Mouse (Mus musculus) stomach, postnatal 0 days (tissue): ENCODE measurements around the gene Dvl1. TPM values are rescaled to one million over a fixed set of nuclear protein-coding genes. Genes with fewer than 3 reads are reported as not detected.
A peak's percentile ranks its signal among the peaks of the same experiment; 100 is the strongest.

Experiments used
- ATAC-seq: fragments of 200-750 bp; cut with Nextera tagmentation; 2 replicates; pipeline ENCODE4 v1.8.0; 2017; ENCODE audit not compliant: low FRiP score, low TSS enrichment
- DNase-seq: peaks from one replicate; pipeline ENCODE4 v3.0.0-alpha.2; 2016; ENCODE audit warnings: low spot score
- H3K27ac ChIP-seq: fragments of 300-500 bp; sonication (generic); replicated peaks from 2 replicates; pipeline ENCODE4 v1.5.1; 2014; ENCODE audit warnings: mild to moderate bottlenecking, control low read depth
- H3K27me3 ChIP-seq: fragments of 300-500 bp; sonication (generic); 2 replicates; pipeline ENCODE4 v1.6.1; 2014; ENCODE audit warnings: low read length; ENCODE audit not compliant: control insufficient read depth, insufficient read depth
- H3K36me3 ChIP-seq: fragments of 300-500 bp; sonication (generic); 2 replicates; pipeline ENCODE4 v1.6.1; 2014; ENCODE audit warnings: low read length, mixed read lengths; ENCODE audit not compliant: control insufficient read depth, insufficient read depth
- H3K4me1 ChIP-seq: fragments of 300-500 bp; sonication (generic); replicated peaks from 2 replicates; pipeline ENCODE4 v1.6.1; 2014; ENCODE audit warnings: antibody characterized with exemption; ENCODE audit not compliant: control insufficient read depth, insufficient read depth
- H3K4me2 ChIP-seq: fragments of 300-500 bp; sonication (generic); replicated peaks from 2 replicates; pipeline ENCODE4 v1.6.1; 2014; ENCODE audit warnings: low read depth, mild to moderate bottlenecking, control low read depth, moderate library complexity
- H3K4me3 ChIP-seq: fragments of 300-500 bp; sonication (generic); 2 replicates; pipeline ENCODE4 v1.5.1; 2014; ENCODE audit warnings: low read depth, low read length, control low read depth
- H3K9ac ChIP-seq: fragments of 300-500 bp; sonication (generic); 2 replicates; pipeline ENCODE4 v1.6.1; 2014; ENCODE audit warnings: mild to moderate bottlenecking, low read length, control low read depth, mixed read lengths
- H3K9me3 ChIP-seq: fragments of 300-500 bp; sonication (generic); 2 replicates; pipeline ENCODE4 v1.6.1; 2016; ENCODE audit warnings: low read length; ENCODE audit not compliant: control insufficient read depth
- CTCF ChIP-seq: IDR thresholded peaks from 2 replicates; pipeline ENCODE4 v1.5.1; 2016; ENCODE audit warnings: antibody characterized with exemption, low read depth, mild to moderate bottlenecking, moderate library complexity
- EP300 ChIP-seq: optimal IDR thresholded peaks from 2 replicates; pipeline ENCODE3; 2016; ENCODE audit warnings: antibody characterized with exemption
- WGBS: fragments of 180-500 bp; shearing (Covaris S2); extraction: QIAGEN DNeasy Blood & Tissue Kit; methylation state at CpG from one replicate; pipeline ENCODE4 v1.1.7; 2014; 5-methylcytosine and 5-hydroxymethylcytosine counted together
- polyA plus RNA-seq: library from polyadenylated mRNA; unstranded; fragments of >200 nt; fragmentation: Nextera tagmentation; extraction: Ambion mirVana; gene quantifications from 2 replicates; pipeline ENCODE4 v1.2.1, GENCODE M21; 2015

Dvl1 gene
- polyA plus RNA-seq, 1 experiment from 2014 or later: 8.1 TPM

DNA sequence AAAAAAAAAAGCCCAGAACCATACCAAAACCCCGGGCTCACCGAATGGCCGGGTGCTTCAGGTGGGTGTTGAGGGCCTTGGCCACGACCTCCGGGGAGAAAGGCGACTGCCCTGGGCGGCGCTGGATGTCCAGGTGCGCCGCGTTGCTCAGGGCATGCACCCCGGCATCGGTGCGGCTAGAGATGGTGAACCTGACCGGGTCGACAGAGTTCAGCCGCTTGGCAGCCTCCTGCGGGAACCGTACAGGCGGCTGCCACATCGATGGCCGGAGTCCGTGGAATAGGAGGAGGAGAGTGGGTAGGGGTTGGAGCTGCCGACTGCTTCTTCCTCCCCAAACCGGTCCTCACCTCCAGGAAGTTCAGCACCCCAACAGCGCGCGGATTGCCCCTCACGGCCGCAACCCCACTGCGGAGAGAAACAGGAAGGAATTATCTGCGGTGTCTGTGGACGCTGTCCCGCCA lies 43.8 kb downstream of the Dvl1 start:
- 2% methylated on average over 33 of the region's 34 CpGs for WGBS
- no peak for DNase-seq
- H3K4me2 ChIP-seq: peak overlapping the region; percentile 97

DNA sequence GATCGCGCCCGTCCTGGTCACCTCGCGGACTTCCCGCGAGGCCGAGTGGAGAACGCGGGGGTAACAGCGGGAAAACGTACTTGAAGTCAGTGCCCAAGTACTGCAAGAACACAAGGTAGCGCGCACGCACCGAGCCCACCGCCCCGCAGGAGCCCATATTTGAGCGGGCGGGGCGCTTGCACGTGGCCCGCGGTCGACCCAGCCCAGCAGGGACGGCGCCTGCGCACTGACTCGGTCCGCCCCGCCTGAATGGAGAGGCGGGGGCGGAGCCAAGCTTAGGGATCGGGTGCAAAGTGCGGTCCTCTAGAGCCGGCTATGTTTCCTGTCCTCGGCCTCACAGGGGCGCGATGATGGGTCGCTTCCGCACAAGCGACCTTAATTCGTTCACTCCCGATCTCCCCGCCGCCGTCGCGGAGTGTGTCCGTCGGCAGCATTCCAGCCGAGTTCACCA lies 44.4 kb downstream of the Dvl1 start, which contains the start of the genes Pusl1 and Acap3:
Gene Pusl1 (minus strand): TSS at position 231 of the 451 bp plus-strand sequence.
Gene Acap3 (plus strand): TSS at position 272 of the 451 bp plus-strand sequence.
- DNase-seq (peak; percentile 96), ATAC-seq (peak; percentile 85)
- peak within 1 kb of the TSS; percentile 94 for H3K9ac ChIP-seq
- H3K27me3 ChIP-seq: no peaks in the 10 kb centered on the region
- no peak for TF ChIP-seq CTCF
- no peak for TF ChIP-seq EP300
- H3K36me3 ChIP-seq: peaks cover 7% of the 10 kb centered on the region
- H3K4me3 ChIP-seq: peak within 1 kb of the TSS; percentile 94
- under 1% methylated on average over 52 of the region's 52 CpGs for WGBS
- H3K4me2 ChIP-seq: peak within 1 kb of the TSS; percentile 97
- peaks cover 10% of the 10 kb centered on the region for H3K4me1 ChIP-seq
- H3K9me3 ChIP-seq: no peaks in the 10 kb centered on the region
- H3K27ac ChIP-seq: peak within 1 kb of the TSS; percentile 99

More for the DNA sequence above, 43.8 kb downstream of the Dvl1 start:
- Histone ChIP-seq H3K9ac (peak overlapping the region; percentile 94), H3K36me3 (peaks cover 10% of the 10 kb centered on the region), H3K4me3 (peak overlapping the region; percentile 94), H3K4me1 (peaks cover 10% of the 10 kb centered on the region), H3K27me3 (no peaks in the 10 kb centered on the region), H3K9me3 (no peaks in the 10 kb centered on the region), H3K27ac (0 out of 2 replicates have a peak overlapping the region, but pooled peaks have one; percentile 4)
- TF ChIP-seq EP300 (no peak), CTCF (no peak)
- no peak for ATAC-seq

DNA sequence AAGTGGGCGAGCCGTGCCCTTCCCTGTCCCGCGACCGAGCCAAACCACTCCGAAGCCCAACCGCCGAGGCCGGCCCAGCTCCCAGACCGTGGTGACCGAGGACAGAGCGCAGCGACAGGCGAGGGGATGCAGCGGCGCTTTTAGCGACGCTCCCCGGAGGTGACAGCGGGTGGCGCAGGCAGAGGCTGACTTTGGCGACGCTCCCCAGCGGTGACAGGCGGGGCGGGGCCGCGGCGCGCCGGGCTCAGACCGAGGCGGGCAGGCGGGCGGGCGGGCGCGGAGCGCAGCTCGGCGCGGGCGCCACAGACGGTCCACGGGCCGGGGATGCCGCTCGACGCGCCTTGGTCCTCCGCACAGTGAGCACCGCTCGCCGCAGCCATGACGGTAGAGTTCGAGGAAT lies 44.8 kb downstream of the Dvl1 start:
- Histone ChIP-seq H3K9ac (peak overlapping the region; percentile 94), H3K27ac (peak overlapping the region; percentile 99), H3K9me3 (no peaks in the 10 kb centered on the region), H3K4me3 (peak overlapping the region; percentile 94), H3K36me3 (peaks cover 7% of the 10 kb centered on the region), H3K27me3 (no peaks in the 10 kb centered on the region), H3K4me2 (peak overlapping the region; percentile 97), H3K4me1 (peaks cover 10% of the 10 kb centered on the region)
- peak; percentile 89 for DNase-seq
- no peak for TF ChIP-seq EP300
- TF ChIP-seq CTCF: peak; percentile 45; the same call in 1 of the 2 replicates
- ATAC-seq: peak; percentile 89
- WGBS: 0% methylated on average over 33 of the region's 56 CpGs

DNA sequence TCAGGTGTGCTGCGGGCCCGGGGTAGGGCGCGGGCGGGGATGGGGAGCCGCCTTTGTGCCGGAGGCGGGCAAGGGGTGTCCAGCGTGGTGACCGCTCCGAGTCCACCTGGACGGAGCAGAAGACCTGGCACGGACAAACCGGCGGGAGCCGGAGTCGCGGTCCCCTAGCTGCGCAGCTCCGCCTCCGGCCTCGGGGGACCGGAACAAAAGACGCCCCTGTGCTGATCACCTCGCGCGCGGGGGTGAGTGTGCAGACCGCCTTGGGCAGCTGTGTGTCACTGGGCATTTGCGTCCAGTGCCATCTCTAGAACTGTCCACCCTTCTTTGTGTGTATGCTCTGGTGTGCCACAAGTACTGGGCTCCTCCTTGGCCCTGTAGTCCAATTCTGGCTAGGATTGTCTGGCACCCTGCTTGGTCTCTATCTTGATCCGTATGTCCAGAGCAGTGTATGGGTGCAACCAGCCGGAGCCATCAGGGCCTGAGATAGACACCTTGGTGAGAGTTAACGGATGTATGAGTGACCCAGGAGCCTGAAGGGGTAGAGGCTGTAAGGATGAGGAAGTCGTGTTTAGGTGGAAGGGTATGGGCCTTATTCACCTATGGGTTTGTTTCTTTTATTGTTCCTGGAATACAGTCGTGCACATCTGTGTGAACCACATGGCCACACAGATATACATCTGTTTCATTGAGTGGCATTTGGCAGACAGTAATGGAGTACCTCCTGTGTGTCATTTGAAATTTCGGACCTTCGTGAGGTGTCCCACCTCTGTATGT lies 45.4 kb downstream of the Dvl1 start:
- peak overlapping the region; percentile 99 for H3K27ac ChIP-seq
- H3K9me3 ChIP-seq: no peaks in the 10 kb centered on the region
- TF ChIP-seq EP300 (no peak), CTCF (no peak)
- H3K9ac ChIP-seq: peak overlapping the region; percentile 94
- H3K4me1 ChIP-seq: peaks cover 10% of the 10 kb centered on the region
- DNase-seq (peak; percentile 46), ATAC-seq (peak; percentile 35)
- no peaks in the 10 kb centered on the region for H3K27me3 ChIP-seq
- WGBS: 5% methylated on average over 34 of the region's 37 CpGs
- peak overlapping the region; percentile 97 for H3K4me2 ChIP-seq
- peaks cover 4% of the 10 kb centered on the region for H3K36me3 ChIP-seq
- peak overlapping the region; percentile 94 for H3K4me3 ChIP-seq

DNA sequence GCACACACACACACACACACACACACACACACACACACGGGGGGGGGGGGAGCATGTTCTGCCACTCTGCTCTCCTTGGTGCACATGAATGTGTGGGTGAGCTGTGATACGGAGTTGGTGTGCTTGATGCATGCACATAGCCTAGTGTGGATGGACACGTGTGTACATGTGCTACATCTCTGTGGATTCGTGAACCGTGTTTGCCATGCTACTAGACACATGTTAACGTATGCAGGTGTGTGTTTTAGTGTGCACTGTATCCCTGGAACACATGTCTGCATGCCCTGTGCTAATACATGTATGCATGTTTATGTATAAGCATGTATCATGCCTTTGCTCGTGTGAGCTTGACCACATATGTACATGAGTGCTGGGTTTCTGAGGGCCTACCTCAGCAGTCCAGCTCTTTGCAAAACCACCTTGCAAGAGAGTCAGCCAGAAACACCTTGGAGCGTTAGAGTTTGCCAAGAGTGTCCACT lies 46.0 kb downstream of the Dvl1 start:
- no peak for TF ChIP-seq CTCF
- H3K4me1 ChIP-seq: peaks cover 10% of the 10 kb centered on the region
- no peaks in the 10 kb centered on the region for H3K27me3 ChIP-seq
- H3K27ac ChIP-seq: peak overlapping the region; percentile 86; the same call in 1 of the 2 replicates
- H3K36me3 ChIP-seq: peaks cover under 1% of the 10 kb centered on the region
- H3K9me3 ChIP-seq: no peaks in the 10 kb centered on the region
- 65% methylated on average over 8 of the region's 8 CpGs for WGBS
- H3K9ac ChIP-seq: no peak overlapping the region
- H3K4me3 ChIP-seq: peak overlapping the region; percentile 94; the same call in 1 of the 2 replicates
- DNase-seq (no peak), ATAC-seq (no peak)
- peak overlapping the region; percentile 97 for H3K4me2 ChIP-seq
